Mouse (Mus musculus) myocyte (in vitro differentiated cells): ENCODE results near the gene Slc38a1. TPM values are rescaled to one million over a fixed set of nuclear protein-coding genes. Genes with fewer than 3 reads are reported as not detected.

Experiments used
- H3K27me3 ChIP-seq: one replicate; pipeline ENCODE4 v1.6.1; 2011; ENCODE audit not compliant: control insufficient read depth, insufficient read depth, insufficient read length
- H3K36me3 ChIP-seq: one replicate; pipeline ENCODE4 v1.6.1; 2011; ENCODE audit not compliant: control insufficient read depth, insufficient read depth
- H3K4me2 ChIP-seq: one replicate; pipeline ENCODE4 v1.6.1; 2011; ENCODE audit warnings: low read depth, control low read depth
- H3K4me3 ChIP-seq: one replicate; pipeline ENCODE4 v1.5.1; 2011; ENCODE audit warnings: mild to moderate bottlenecking, control low read depth, moderate library complexity
- H3K79me2 ChIP-seq: one replicate; pipeline ENCODE4 v1.6.1; 2011; ENCODE audit not compliant: control insufficient read depth, insufficient read depth
- H3ac ChIP-seq: one replicate; pipeline ENCODE4 v1.6.1; 2011; ENCODE audit not compliant: control insufficient read depth, insufficient read length
- CEBPB ChIP-seq: IDR thresholded peaks from 2 replicates; pipeline ENCODE4 v1.6.1; 2011; ENCODE audit warnings: mild to moderate bottlenecking, moderate library complexity; ENCODE audit not compliant: poor library complexity, insufficient read depth, severe bottlenecking
- E2F4 ChIP-seq: IDR thresholded peaks from one replicate; pipeline ENCODE4 v1.6.1; 2011; ENCODE audit warnings: mild to moderate bottlenecking, control low read depth, moderate library complexity; ENCODE audit not compliant: insufficient read depth
- MAX ChIP-seq: IDR thresholded peaks from one replicate; pipeline ENCODE4 v1.6.1; 2011; ENCODE audit warnings: low read depth, mild to moderate bottlenecking, control low read depth
- MYOD1 ChIP-seq, 3 experiments: IDR thresholded peaks; one replicate each; pipeline ENCODE4 v1.6.1; 2011; ENCODE audit warnings: control low read depth in 2 of 3, low read depth in 2 of 3, mild to moderate bottlenecking in 2 of 3, moderate library complexity in 1 of 3; ENCODE audit not compliant: insufficient read length in 2 of 3, control insufficient read depth in 1 of 3
- MYOG ChIP-seq, 3 experiments: IDR thresholded peaks; one replicate each; pipeline ENCODE4 v1.6.1; 2011; ENCODE audit warnings: control low read depth in 2 of 3, low read depth in 2 of 3, mild to moderate bottlenecking in 2 of 3; ENCODE audit not compliant: insufficient read length in 2 of 3, control insufficient read depth in 1 of 3, insufficient read depth in 1 of 3
- POLR2A ChIP-seq: IDR thresholded peaks from one replicate; pipeline ENCODE4 v1.6.1; 2011; ENCODE audit warnings: low read depth, mild to moderate bottlenecking, control low read depth, moderate library complexity; ENCODE audit not compliant: insufficient read length
- POLR2AphosphoS2 ChIP-seq: IDR thresholded peaks from one replicate; pipeline ENCODE4 v1.6.1; 2011; ENCODE audit warnings: low read depth, control low read depth; ENCODE audit not compliant: insufficient read length
- REST ChIP-seq: IDR thresholded peaks from one replicate; pipeline ENCODE4 v1.6.1; 2011; ENCODE audit warnings: mild to moderate bottlenecking, control low read depth, moderate library complexity; ENCODE audit not compliant: insufficient read depth, insufficient read length
- SRF ChIP-seq: IDR thresholded peaks from one replicate; pipeline ENCODE4 v1.6.1; 2011; ENCODE audit warnings: low read depth; ENCODE audit not compliant: control insufficient read depth, insufficient read length
- TCF12 ChIP-seq: IDR thresholded peaks from one replicate; pipeline ENCODE4 v1.6.1; 2011; ENCODE audit warnings: mild to moderate bottlenecking, control low read depth; ENCODE audit not compliant: poor library complexity, insufficient read depth, severe bottlenecking
- TCF3 ChIP-seq: IDR thresholded peaks from one replicate; pipeline ENCODE4 v1.6.1; 2011; ENCODE audit warnings: low read depth, control low read depth; ENCODE audit not compliant: insufficient read length
- USF1 ChIP-seq: IDR thresholded peaks from one replicate; pipeline ENCODE4 v1.6.1; 2011; ENCODE audit warnings: low read depth, mild to moderate bottlenecking, control low read depth, moderate library complexity
- polyA plus RNA-seq: library from polyadenylated mRNA; unstranded; fragments of >200 nt; fragmentation: generic; extraction: Trizol; gene quantifications from one replicate; pipeline ENCODE4 v1.2.1, GENCODE M21; 2012; ENCODE audit warnings: missing spikeins

Gene Slc38a1
- polyA plus RNA-seq, 1 experiment = 28.5 TPM

- no peaks in the 10 kb centered on the region for H3K36me3 ChIP-seq
- no peak overlapping the region for H3K4me3 ChIP-seq
- no peaks in the 10 kb centered on the region for H3K27me3 ChIP-seq
- H3K4me2 ChIP-seq = no peak overlapping the region
- H3K79me2 ChIP-seq = no peaks in the 10 kb centered on the region
- no peak overlapping the region for H3ac ChIP-seq
- TF ChIP-seq TCF3 (no peak), TCF12 (no peak), POLR2A (no peak), REST (no peak), MAX (no peak), POLR2AphosphoS2 (no peak), USF1 (no peak), SRF (no peak), MYOG (IDR thresholded peaks at IDR 0.05; ENCODE audit: control insufficient read depth in 1 of 3, insufficient read depth in 1 of 3, insufficient read length in 2 of 3, low read depth in 2 of 3) (no peak), CEBPB (no peak), E2F4 (no peak), MYOD1 (IDR thresholded peaks at IDR 0.05; ENCODE audit: control insufficient read depth in 1 of 3, insufficient read length in 2 of 3, low read depth in 2 of 3) (no peak)
Observed at GRCm38 (mm10) chr15:96660590-96661141, 18.0 kb upstream of the Slc38a1 start.

GRCm38 (mm10) chr15:96658275-96658602 is 15.5 kb upstream of the Slc38a1 start:
- H3K79me2 ChIP-seq = no peaks in the 10 kb centered on the region
- no peak overlapping the region for H3K4me3 ChIP-seq
- no peaks in the 10 kb centered on the region for H3K36me3 ChIP-seq
- TF ChIP-seq MYOD1 (IDR thresholded peaks at IDR 0.05; ENCODE audit: control insufficient read depth in 1 of 3, insufficient read length in 2 of 3, low read depth in 2 of 3) (no peak), SRF (no peak), POLR2AphosphoS2 (no peak), MYOG (IDR thresholded peaks at IDR 0.05; ENCODE audit: control insufficient read depth in 1 of 3, insufficient read depth in 1 of 3, insufficient read length in 2 of 3, low read depth in 2 of 3) (no peak), USF1 (no peak), POLR2A (no peak), E2F4 (no peak), REST (no peak), CEBPB (no peak), TCF12 (no peak)
- H3ac ChIP-seq = no peak overlapping the region
- no peaks in the 10 kb centered on the region for H3K27me3 ChIP-seq
- no peak overlapping the region for H3K4me2 ChIP-seq

GRCm38 (mm10) chr15:96657576-96658274 is 15.0 kb upstream of the Slc38a1 start:
- Histone ChIP-seq H3K79me2 (no peaks in the 10 kb centered on the region), H3ac (no peak overlapping the region), H3K27me3 (no peaks in the 10 kb centered on the region), H3K36me3 (no peaks in the 10 kb centered on the region), H3K4me3 (no peak overlapping the region), H3K4me2 (no peak overlapping the region)
- TF ChIP-seq TCF12 = no peak
- TF ChIP-seq MYOD1 (IDR thresholded peaks at IDR 0.05; ENCODE audit: control insufficient read depth in 1 of 3, insufficient read length in 2 of 3, low read depth in 2 of 3) = no peak
- no peak for TF ChIP-seq E2F4
- no peak for TF ChIP-seq REST

GRCm38 (mm10) chr15:96655514-96655913 is 12.8 kb upstream of the Slc38a1 start:
- Histone ChIP-seq H3ac (no peak overlapping the region), H3K27me3 (no peaks in the 10 kb centered on the region), H3K36me3 (no peaks in the 10 kb centered on the region), H3K4me3 (no peak overlapping the region), H3K79me2 (no peaks in the 10 kb centered on the region), H3K4me2 (no peak overlapping the region)
- TF ChIP-seq POLR2A (no peak), POLR2AphosphoS2 (no peak), TCF3 (no peak), MAX (no peak), TCF12 (no peak)

GRCm38 (mm10) chr15:96654714-96655113 is 12.0 kb upstream of the Slc38a1 start:
- TF ChIP-seq MAX = no peak
- TF ChIP-seq TCF12 = no peak
- peak in 1 of 3 experiments; percentile 5 for TF ChIP-seq MYOD1 (IDR thresholded peaks at IDR 0.05; ENCODE audit: control insufficient read depth in 1 of 3, insufficient read length in 2 of 3, low read depth in 2 of 3)
- TF ChIP-seq USF1 = no peak
- no peak for TF ChIP-seq REST
- TF ChIP-seq MYOG (IDR thresholded peaks at IDR 0.05; ENCODE audit: control insufficient read depth in 1 of 3, insufficient read depth in 1 of 3, insufficient read length in 2 of 3, low read depth in 2 of 3) = peak in 1 of 3 experiments; percentile 13
- no peak for TF ChIP-seq POLR2A
- no peak for TF ChIP-seq E2F4
- no peak for TF ChIP-seq POLR2AphosphoS2
- no peak for TF ChIP-seq TCF3
- Histone ChIP-seq H3K27me3 (no peaks in the 10 kb centered on the region), H3K4me3 (no peak overlapping the region)

More at GRCm38 (mm10) chr15:96654714-96655113, 12.0 kb upstream of the Slc38a1 start:
- Histone ChIP-seq H3ac (no peak overlapping the region), H3K4me2 (no peak overlapping the region), H3K79me2 (no peaks in the 10 kb centered on the region), H3K36me3 (no peaks in the 10 kb centered on the region)
